Mouse (Mus musculus) layer of hippocampus, adult 9-10 months (tissue): Measurements from ENCODE around the gene Bcan.

ENCODE experiments used
- DNase-seq: peaks from one replicate; pipeline ENCODE4 v3.0.0; 2022; ENCODE audit warnings: low spot score

Gene Bcan

DNA sequence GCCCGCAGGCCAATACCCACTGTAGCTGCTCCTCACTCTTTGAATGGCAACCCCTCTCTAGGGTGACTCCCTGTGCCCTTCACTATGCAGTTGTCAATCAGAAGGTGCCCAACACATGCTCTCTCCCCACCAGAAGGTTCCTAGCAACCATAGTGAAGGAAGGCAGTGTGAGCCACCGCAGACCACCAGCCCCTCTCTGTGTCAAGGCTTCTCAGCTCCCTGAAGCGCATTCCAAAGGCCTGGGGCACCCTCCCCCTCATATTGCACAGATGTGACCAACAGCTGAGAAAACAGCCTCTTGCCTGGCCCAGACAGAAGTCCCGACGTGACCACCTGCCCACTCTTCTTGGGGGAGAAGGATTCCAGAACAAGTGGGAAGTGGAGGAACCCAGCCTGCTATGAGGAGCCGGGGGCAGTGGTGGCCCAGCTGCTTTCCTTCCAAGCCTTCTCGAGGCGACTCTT is 27.8 kb downstream of the Bcan start:
- no peak for DNase-seq

DNA sequence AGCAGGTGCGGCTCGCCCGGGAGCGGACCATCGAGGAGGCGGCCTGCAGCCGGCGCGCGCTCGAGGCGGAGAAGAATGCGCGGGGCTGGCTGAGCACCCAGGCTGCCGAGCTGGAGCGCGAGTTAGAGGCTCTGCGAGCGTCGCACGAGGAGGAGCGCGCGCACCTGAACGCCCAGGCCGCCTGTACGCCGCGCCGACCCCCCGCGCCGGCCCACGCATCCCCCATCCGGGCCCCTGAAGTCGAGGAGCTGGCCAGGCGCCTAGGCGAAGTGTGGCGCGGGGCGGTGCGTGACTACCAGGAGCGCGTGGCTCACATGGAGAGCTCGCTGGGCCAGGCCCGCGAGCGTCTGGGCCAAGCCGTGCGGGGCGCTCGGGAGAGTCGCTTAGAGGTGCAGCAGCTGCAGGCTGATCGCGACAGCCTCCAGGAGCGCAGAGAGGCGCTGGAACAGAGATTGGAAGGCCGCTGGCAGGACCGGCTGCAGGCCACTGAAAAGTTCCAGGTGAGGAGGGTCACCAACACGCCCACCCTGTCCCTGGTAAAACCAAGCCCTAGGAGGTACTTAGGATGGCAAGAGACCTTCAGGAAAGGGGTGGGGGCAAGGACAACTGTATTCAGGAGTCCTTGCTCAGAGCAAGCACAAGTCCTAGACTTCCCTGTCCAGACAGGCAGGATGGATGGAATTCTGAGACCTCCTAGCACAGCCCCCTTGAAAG is 28.4 kb downstream of the Bcan start:
- no peak for DNase-seq

DNA sequence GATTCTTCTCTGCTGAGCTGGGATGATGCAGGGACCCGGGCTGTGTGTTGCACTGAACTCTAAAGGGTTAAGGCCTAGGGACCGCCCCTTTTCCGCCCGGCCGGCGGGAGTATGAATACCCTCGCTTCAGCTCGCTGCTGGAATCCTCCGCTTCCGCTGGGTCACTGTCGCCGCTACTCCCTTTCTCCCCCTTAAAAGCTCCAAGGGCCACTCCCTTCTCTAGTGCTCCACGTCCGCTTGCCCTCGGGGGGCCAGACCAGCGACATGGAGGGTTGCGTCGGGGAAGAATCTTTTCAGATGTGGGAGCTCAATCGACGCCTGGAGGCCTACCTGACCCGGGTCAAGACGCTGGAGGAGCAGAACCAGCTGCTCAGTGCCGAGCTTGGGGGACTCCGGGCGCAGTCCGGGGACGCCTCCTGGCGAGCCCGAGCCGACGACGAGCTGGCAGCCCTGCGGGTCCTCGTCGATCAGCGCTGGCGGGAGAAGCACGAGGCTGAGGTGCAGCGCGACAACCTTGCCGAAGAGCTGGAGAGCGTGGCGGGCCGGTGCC is 29.0 kb downstream of the Bcan start, which contains the start of gene Nes:
TSS of gene Nes (plus strand) at position 140 of the 550 bp plus-strand sequence.
- no peak for DNase-seq

DNA sequence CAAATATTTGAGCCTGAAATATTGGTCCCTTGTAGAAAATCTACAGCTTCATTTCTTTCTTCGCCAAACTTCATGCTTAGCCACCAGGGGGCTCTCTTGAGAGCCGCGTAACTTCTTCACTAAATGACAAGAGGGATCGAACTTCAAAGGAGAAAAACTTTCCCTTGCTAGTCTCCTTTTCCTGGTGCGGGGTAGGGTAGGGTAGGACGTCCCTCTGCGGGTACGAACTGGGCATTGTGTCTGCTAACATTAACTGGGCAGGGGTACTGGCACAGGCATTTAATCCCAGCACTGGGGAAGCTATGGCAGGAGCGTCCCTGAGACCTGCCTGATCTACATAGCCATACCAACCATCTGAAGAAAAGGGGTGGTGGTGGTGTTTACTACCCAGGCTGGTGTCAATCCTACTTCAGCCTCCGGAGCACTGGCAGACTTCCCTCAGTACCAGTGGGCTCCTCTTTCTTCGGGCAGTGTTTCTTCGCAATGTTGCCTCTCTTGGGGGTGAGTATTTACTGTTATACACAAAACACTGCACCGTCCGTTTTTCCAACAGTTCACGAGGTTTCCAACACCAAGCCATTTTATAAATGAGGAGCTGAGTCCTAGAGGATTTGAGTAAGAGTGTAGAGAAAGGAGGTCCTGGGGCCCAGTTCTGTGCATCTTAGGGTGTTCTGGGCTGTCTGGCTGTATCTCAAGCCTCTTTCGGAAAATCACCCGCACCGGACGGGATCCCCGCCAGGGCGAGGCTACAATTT is 29.7 kb downstream of the Bcan start:
- DNase-seq: peak; percentile 45

DNA sequence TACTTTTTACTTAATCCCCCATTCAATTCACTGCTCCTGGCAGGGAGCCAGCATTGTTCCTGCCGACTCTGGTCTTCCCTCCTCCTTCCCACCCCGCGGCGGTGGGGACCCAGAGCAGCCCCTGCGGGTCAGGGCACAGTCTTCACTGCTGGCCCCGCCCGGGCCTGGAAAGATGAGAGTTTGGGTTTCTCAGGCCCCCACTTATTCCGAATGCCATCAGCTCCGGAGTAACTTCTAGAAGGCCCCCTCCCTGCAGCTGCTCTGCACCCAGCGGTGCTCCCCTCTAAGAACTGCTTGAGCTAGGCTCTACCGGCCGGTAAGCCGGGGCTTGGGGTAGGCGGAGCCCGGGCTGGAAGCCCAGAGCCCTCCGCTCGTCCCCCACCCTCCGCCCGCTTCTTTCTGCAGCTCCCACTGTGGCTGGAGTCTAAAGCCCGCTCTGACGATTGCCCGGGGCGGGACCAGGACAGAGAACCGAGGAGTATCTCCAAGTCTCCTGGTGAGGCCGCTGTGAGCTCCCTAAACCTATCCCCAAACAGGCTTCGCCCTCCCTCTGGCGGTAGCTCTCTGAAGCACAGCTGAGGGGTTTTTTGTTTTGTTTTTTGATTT is 39.3 kb downstream of the Bcan start:
- DNase-seq: peak; percentile 54

DNA sequence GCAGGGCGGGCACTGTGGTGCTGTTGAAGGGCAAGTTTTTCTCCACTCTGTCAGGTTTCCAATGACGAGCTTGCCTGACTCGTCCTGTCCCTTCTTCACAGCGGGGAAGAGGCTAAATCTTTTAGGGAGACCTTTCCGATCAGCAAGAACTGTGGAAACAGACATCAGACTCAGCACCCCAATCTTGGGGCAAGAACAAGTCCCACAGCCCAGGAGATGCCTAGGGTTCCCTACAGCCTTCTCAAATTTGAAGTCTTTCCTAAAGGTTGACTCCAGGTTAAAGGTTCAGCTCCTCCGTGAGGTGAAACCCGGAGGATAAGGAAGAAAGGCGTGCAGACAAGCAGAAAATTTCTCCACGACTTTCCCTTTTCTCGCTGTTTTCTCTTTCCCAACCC is 39.8 kb downstream of the Bcan start:
- no peak for DNase-seq

DNA sequence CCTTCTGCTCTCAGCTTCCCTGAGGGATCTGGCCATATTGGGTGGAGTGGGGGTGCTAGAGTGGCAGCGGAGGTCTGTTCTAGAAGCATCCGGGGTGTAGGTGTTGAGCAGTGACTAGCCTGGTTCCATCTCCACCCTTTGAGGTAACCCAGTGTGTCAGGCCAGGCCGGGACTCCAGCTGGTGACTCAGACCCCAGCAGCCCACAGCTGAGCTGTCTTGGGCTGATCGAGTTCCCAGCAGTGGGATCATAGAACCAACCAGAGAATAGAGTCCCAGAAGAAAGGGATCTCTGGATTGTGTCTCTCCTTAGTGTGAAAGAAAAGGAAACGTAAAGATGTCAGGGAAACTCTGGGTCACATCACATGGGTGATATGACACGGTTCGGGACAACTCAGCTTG is 40.7 kb downstream of the Bcan start:
- DNase-seq: no peak

DNA sequence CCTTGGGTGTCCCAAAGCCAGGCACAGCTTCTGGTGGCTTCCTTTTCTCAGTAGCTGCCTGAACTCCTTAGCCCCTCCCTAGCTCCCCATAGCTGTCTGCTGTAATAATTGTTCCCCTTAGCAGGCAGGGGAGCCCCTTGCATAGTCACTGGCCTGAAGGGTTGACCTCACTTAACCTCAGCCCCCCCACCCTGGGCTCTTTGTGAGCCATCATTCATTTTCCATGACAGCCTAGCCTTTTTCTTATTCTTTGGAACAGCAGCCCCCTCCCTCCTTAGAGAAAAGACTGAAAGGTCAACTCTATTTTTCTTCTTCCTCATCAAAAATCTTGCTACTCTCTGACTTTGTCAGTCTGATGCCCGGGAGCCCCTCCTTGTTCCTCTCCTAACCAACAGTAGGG is 41.1 kb downstream of the Bcan start:
- DNase-seq: no peak

DNA sequence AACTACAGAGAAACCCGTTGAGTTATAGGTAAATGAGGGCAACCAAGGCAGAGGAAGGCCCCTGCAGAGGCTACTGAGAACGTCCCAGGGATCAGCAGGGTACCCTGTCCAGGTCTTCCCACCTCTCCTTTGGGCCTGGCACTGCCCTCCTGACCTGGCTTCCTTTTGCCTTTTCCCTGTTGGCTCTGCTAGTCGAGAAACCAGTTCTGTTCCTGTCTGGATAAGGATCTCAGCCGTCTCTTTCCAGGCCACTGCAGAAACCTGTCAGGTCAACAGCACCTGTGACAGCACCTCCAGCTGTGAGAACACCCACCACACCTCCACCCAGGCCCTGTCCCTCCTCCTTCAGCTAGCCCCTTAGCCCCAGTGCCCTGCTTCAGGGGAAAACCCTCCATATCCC is 41.6 kb downstream of the Bcan start:
- no peak for DNase-seq

DNA sequence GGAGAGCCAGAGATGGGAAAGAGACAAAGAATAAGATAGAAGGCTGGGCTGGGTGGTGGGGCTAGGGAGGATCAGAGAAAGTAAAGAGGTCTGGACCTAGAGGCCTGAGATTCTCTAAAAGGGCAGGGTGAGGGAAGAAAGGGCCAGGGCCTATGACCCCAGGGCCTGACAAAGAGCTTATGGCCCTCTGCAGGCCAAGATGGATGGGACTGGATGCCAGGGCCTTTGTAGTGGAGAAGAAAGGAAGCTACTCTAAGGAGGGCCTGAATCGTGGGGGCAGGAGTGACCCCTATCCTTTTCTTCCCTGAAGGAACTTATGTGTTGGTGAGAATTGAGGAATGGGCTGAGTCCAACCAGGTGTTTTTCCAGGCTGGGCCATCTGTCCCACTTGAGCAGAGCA is 42.0 kb downstream of the Bcan start:
- no peak for DNase-seq

DNA sequence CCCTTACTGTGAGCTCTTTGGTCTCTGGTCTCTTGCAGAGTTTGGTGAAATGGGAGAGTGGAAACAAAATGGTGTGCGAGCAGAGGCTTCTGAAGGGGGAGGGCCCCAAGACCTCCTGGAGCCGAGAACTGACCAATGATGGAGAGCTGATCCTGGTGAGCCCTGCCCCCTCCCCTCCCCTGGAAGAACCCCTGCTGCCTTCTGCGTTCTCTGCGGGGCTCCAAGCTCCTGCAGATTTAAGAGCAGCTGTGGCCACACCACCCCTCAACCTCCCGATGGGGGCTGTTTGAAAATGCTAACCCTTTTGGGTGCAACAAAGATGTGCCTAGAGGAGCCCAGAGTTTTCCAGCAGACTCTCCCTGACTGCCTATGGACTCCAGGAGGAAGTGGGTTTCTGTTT is 47.6 kb downstream of the Bcan start:
- no peak for DNase-seq

DNA sequence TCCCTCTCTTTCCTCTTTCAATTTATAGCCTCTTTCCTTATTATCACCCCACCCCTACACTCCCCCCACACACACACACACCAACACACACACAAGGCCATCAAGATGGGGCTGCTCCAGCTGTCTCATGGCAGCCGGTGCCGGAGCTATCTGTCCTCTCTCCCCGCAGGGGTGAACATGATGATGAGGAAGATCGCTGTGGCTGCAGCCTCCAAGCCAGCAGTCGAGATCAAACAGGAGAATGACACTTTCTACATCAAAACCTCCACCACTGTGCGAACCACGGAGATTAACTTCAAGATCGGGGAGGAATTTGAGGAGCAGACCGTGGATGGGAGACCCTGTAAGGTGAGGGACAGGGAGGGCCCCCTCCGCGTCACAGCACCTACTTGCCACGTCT is 48.1 kb downstream of the Bcan start:
- DNase-seq: no peak

DNA sequence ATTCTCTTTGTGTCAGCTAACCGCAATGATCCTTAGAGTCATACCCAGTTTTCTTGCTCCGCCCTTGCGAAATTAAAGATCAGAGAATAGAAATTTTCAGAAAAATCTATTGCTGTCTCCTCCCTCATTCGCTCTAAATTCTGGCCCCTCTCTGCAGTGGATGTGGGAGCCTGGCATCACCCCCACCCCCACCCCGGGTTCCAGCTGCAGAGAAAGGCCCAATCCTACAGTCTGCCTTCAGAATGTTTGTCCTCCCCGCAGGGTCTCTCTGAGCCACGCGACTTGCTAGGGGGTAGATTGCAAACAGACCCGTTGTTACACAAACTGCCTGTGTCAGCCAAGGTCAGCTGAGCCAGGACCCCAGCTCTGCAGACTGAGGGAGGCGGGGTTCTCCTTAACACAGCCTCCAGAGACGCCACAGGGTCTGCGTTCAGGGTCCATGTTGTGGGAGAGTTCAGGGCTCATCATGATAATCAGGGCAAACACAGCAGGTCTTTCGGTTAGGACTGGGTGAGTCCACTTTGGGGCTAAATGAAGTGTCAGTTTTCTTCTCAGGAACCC is 50.0 kb downstream of the Bcan start:
- DNase-seq: no peak

DNA sequence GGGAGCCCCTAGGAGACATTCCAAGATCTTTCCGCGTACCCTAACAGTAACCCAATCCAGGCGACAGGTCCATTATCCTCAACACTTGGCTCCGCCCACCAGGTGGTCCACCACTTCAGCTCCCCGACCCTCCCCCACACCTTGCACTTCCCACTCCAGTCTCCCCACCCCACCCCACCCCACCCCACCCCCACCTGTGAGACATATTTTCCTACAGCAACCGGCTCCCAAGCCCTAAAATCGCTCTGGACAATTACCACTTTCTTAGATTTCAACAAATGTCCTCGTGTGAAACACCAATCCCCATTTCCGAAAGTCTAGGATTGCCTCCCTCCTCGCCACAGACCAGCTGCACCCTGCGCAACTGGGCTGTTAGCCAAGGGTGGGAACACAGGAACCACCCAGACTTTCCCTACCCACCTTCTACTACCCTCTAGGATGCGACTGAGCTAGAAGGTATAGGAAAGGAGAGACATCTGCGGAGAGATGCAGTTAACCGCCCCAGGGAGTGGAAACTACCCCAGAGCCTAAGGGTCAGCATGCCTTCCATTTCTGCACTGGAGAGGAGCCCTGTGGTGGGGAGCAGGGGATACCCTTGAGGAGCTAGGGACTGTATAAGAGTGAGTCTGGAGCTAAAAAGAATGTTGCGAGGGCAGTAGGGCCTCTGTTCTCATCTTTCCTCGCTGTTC is 50.6 kb downstream of the Bcan start:
- no peak for DNase-seq

DNA sequence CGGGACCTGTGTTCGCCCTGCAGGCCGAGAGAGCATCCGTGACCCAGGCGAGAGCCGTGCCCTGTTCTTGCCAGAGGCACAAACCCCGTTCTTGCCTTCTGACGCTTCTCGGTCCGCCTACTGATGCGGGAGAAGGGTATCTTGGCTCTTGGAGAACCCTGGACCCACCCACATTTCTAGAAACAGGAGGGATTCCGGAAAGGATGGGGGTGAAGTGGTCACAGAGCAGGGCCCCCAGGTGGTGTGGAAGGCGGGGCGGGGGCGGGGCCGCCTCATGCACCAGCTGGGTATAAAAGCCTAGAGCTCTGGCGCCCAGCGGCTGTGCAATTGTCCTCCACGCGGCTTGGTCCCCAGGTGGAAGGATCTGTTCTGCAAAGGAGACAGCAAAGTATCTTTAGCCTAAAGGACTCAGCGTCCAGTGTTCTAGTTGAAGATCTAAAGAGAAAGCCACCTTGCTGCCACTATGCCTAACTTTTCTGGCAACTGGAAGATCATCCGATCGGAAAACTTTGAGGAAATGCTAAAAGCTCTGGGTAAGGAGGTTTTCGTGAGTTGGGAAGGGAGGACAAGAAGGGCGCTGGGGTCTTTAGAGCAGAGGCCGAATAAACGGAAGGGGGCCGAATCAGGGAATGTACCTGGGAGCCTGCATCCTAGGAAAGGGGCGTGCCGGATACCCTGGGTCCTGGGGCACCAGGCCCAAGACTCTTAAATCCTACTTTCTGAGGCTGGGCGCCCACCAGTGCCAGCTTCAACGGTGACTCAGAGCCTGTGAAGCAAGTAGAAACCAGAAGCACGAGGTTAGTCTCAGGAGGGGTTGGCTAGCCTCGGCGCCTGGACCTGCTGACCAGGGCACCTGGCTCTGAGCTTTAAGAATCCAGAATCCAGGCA is 51.4 kb downstream of the Bcan start, which contains the start of gene Crabp2:
TSS of gene Crabp2 (plus strand) at position 289 of the 888 bp plus-strand sequence.
- no peak for DNase-seq

DNA sequence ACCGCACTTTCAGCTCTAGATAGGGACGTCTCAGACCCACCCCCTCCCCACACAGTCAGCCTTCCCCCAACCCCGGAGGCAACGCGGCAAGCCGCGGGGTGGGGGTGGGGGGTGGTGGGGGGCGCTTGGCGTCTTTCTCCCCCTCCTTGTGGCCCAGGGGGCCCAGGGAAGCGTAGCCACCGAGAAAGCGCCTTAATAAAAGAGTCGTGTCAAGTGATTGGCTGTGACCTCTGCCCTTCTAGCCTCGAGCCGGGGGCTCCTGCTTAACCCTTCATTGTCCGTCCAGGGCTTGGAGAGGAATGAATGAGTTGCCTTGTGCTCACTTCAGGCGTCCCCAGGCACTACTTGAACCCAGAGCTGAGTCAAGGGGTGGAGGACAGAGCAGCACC is 52.2 kb downstream of the Bcan start:
- no peak for DNase-seq

DNA sequence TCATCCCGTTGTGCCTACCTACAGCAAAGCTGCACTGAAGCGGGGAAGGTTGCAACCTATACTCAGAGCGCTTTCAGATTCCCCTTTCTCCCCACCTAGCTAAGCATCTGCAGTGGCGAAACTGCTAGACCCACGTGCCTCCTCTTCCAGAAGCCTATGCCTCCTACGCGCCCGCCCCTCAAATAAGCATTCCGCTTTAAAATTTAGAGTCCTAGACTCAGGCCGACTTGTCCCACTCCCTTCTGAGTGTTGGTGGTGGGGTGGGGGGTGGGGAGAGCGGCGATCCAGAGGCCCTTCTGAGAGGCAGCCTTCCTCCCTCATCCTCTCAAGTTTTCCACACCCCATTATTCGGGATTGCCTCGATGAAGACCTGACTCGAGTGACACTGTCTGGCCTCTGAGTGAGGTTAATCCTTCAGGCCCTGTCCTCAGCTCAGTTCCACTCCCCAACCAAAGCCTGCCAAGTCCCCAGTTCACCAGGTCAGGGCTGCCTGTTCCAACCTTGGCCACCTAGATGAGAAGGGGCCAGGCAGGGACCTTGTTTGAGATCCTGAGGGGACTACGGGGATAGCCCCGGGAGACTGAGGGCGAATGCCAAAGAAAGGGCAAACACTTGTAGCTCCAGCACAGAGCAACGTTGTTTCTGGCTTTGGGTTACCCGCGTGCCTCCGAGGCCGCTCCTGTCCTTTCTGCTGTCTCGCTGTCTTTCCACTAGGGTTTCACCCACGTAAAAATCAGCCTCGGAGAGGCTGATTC is 52.8 kb downstream of the Bcan start:
- no peak for DNase-seq

DNA sequence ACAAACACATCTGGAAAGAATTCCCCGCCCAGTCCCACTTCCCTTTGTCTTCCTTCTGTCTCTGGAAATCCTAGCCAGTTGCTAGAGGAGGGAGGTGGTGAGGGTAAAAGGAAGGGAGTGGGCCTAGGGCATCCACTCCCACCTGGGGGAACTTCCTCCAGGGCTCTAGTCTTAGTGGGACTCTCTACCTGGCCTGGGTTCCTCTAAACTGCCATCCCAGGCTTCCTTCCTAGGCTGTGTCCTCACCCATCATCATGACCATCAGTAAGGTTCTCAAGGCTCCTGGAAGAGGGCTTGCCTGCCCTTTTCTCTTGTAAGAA is 53.5 kb downstream of the Bcan start:
- DNase-seq: no peak

DNA sequence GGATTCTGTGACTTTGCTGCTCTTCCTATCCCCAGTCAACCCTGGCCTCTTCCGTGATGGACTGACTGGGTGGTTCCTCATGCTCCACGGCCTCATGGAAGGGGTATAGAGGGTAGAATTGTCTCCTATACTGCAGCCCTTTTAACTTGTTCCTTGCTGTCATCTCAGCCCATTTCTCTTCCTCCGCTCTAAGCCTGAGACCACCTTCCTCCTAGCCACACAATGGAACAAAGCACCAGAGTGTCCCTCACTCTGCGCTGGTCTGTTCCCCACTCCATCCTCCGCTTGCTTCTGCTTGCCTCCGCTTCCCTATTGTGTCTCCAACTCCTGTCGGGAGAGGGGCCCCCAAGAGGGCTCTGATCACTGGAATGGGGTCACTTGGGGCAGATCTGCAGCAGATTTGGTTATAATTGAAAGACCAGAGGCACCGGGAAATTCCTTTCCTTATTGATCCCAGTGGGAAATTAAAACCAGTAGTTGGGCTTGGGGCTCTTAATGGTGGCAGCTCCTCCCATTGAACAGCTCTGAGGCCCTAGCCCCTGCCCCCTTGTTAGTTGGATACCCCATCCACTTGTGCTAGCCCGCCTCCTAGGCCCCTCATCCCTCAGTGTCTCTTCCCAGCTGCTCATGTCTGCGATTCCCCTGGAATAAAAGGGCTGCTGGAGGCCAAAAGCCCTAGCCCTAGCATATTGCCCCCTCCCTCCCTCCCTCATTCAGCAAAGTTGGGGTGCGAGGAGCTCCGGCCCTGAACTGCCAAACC is 54.1 kb downstream of the Bcan start:
- DNase-seq: no peak
